Comparison of ENCODE assay signal across 8 mouse cellular contexts in genomic region chr7:78990302-78991038, GRCm38 (mm10).
DNase-seq lines count a peak whose midpoint lies in the region; ATAC-seq and TF ChIP-seq lines count a peak whose summit lies in the region.

No protein-coding gene starts in this region.

- WGBS in lung, embryonic 14.5 days: 3% methylated on average over 27 of the region's 27 CpGs
- 4% methylated on average over 27 of the region's 27 CpGs for WGBS in lung, adult 2 months
- WGBS in forebrain, postnatal 0 days: 5% methylated on average over 27 of the region's 27 CpGs
- WGBS in limb, embryonic 12.5 days: 3% methylated on average over 27 of the region's 27 CpGs

- peak; percentile 83 for DNase-seq in lung, embryonic 14.5 days
- no peak for DNase-seq in lung, adult 2 months
- DNase-seq in brain, adult 2 months (ENCODE audit: low read depth, low spot score): peak; percentile 7
- DNase-seq in forebrain, postnatal 0 days: peak; percentile 55
- DNase-seq in ovary, adult 18-20 months (ENCODE audit: low spot score): peak; percentile 21
- no peak for DNase-seq in cerebellum, postnatal 36 days
- DNase-seq in c-Kit-positive CD71-positive TER-119-positive erythroid progenitor cells, embryonic 14.5 days (ENCODE audit: low spot score): no peak

- no peak overlapping the region for H3K27ac ChIP-seq in lung, embryonic 14.5 days (ENCODE audit: low read depth)
- H3K27ac ChIP-seq in forebrain, postnatal 0 days (ENCODE audit: low read depth, low read length): no peak overlapping the region
- peak overlapping the region; percentile 74 for H3K27ac ChIP-seq in limb, embryonic 12.5 days

- no peaks in the 10 kb centered on the region for H3K36me3 ChIP-seq in lung, embryonic 14.5 days (ENCODE audit: insufficient read depth)
- H3K36me3 ChIP-seq in forebrain, postnatal 0 days (ENCODE audit: insufficient read depth): no peaks in the 10 kb centered on the region
- H3K36me3 ChIP-seq in limb, embryonic 12.5 days: no peaks in the 10 kb centered on the region

- TF ChIP-seq CTCF in lung, embryonic 14.5 days (IDR thresholded peaks at IDR 0.05; ENCODE audit: low read depth): 0 out of 2 replicates have a peak, but pooled peaks have one; percentile 16
- TF ChIP-seq CTCF in lung, adult 2 months (IDR thresholded peaks at IDR 0.05; ENCODE audit: insufficient read depth, low read length): no peak
- no peak for TF ChIP-seq CTCF in forebrain, postnatal 0 days (IDR thresholded peaks at IDR 0.05; ENCODE audit: low read depth)

- H3K4me2 ChIP-seq in lung, embryonic 14.5 days: peak overlapping the region; percentile 70
- H3K4me2 ChIP-seq in forebrain, postnatal 0 days (ENCODE audit: low read depth): peak overlapping the region; percentile 93
- H3K4me2 ChIP-seq in limb, embryonic 12.5 days: peak overlapping the region; percentile 80

- peak overlapping the region; percentile 32 for H3K4me3 ChIP-seq in lung, embryonic 14.5 days (ENCODE audit: low read depth, low read length)
- no peak overlapping the region for H3K4me3 ChIP-seq in lung, adult 2 months (replicated peaks; ENCODE audit: extremely low read depth, low read depth, low read length)
- peak overlapping the region; percentile 41 for H3K4me3 ChIP-seq in forebrain, postnatal 0 days (ENCODE audit: low read depth, low read length)
- peak overlapping the region; percentile 46 for H3K4me3 ChIP-seq in limb, embryonic 12.5 days (replicated peaks)

- no peaks in the 10 kb centered on the region for H3K4me1 ChIP-seq in lung, embryonic 14.5 days (ENCODE audit: insufficient read depth)
- no peaks in the 10 kb centered on the region for H3K4me1 ChIP-seq in lung, adult 2 months (ENCODE audit: control insufficient read depth, insufficient read depth, low read length)
- H3K4me1 ChIP-seq in forebrain, postnatal 0 days (ENCODE audit: insufficient read depth): peaks cover 9% of the 10 kb centered on the region; the same call in 1 of the 2 replicates
- peaks cover 15% of the 10 kb centered on the region for H3K4me1 ChIP-seq in limb, embryonic 12.5 days (replicated peaks)

- peak overlapping the region; percentile 46 for H3K9ac ChIP-seq in lung, embryonic 14.5 days
- peak overlapping the region; percentile 51 for H3K9ac ChIP-seq in forebrain, postnatal 0 days
- H3K9ac ChIP-seq in limb, embryonic 12.5 days (replicated peaks): peak overlapping the region; percentile 69

- peak; percentile 93 for ATAC-seq in lung, embryonic 14.5 days (ENCODE audit: insufficient read depth)
- ATAC-seq in forebrain, postnatal 0 days: peak; percentile 89
- peak; percentile 92 for ATAC-seq in limb, embryonic 12.5 days (ENCODE audit: insufficient number of reproducible peaks, insufficient read depth, low FRiP score, low TSS enrichment, low read depth)

- no peaks in the 10 kb centered on the region for H3K9me3 ChIP-seq in lung, embryonic 14.5 days (ENCODE audit: low read depth, low read length)
- H3K9me3 ChIP-seq in forebrain, postnatal 0 days (ENCODE audit: low read length): no peaks in the 10 kb centered on the region
- no peaks in the 10 kb centered on the region for H3K9me3 ChIP-seq in limb, embryonic 12.5 days

- TF ChIP-seq POLR2A in lung, adult 2 months (IDR thresholded peaks at IDR 0.05; ENCODE audit: borderline replicate concordance, extremely low read depth, low read depth, low read length): no peak

- H3K27me3 ChIP-seq in lung, embryonic 14.5 days (ENCODE audit: insufficient read depth, low read length): no peaks in the 10 kb centered on the region
- no peaks in the 10 kb centered on the region for H3K27me3 ChIP-seq in forebrain, postnatal 0 days (ENCODE audit: insufficient read depth, low read length)
- H3K27me3 ChIP-seq in limb, embryonic 12.5 days: peaks cover 4% of the 10 kb centered on the region; the same call in 1 of the 2 replicates

Comparison
In these comparisons a context has a peak if more than half of its experiments do, and no peak if none do; other contexts are left out.
1. DNase-seq: peak in lung, embryonic 14.5 days (single experiment), brain, adult 2 months (single experiment), forebrain, postnatal 0 days (single experiment) and ovary, adult 18-20 months (single experiment); none in lung, adult 2 months (single experiment), cerebellum, postnatal 36 days (0 of 2) and c-Kit-positive CD71-positive TER-119-positive erythroid progenitor cells, embryonic 14.5 days (single experiment).
2. Peak in every context shown above with its lines, with median percentiles within 50 percentile points of each other: ATAC-seq, H3K4me2 ChIP-seq and H3K9ac ChIP-seq.